11 mouse cellular contexts compared by ENCODE assay signal in genomic region chr15:102750241-102750640, GRCm38 (mm10). TPM values are rescaled to one million over a fixed set of nuclear protein-coding genes. Genes with fewer than 3 reads are reported as not detected.
DNase-seq lines count a peak whose midpoint lies in the region; ATAC-seq and TF ChIP-seq lines count a peak whose summit lies in the region.
"Had no signal": no experiment of that assay in that cellular context is flagged by ENCODE, and none has a peak within 500 bp of the region (broad histone marks: within the 10 kb centered on the region; RNA-seq: fewer than 3 reads in every experiment).

No protein-coding gene starts in this region.

- no peaks in the 10 kb centered on the region for H3K27me3 ChIP-seq in forebrain, postnatal 0 days (ENCODE audit: insufficient read depth, low read length)
- H3K27me3 ChIP-seq in forebrain, embryonic 12.5 days = peaks cover 97% of the 10 kb centered on the region
- H3K27me3 ChIP-seq in lung, postnatal 0 days (replicated peaks; ENCODE audit: insufficient read depth, low read length) = peaks cover 43% of the 10 kb centered on the region
- H3K27me3 ChIP-seq in midbrain, embryonic 13.5 days = peaks cover 63% of the 10 kb centered on the region
- H3K27me3 ChIP-seq in stomach, postnatal 0 days (ENCODE audit: control insufficient read depth, insufficient read depth, low read length) = peaks cover 27% of the 10 kb centered on the region

- no peak for ATAC-seq in forebrain, postnatal 0 days
- ATAC-seq in forebrain, embryonic 12.5 days (ENCODE audit: low FRiP score) = no peak
- no peak for ATAC-seq in lung, postnatal 0 days
- ATAC-seq in midbrain, embryonic 13.5 days = no peak
- ATAC-seq in stomach, postnatal 0 days (ENCODE audit: low FRiP score, low TSS enrichment) = no peak

- H3K9me3 ChIP-seq in forebrain, postnatal 0 days (ENCODE audit: low read length) = no peaks in the 10 kb centered on the region
- no peaks in the 10 kb centered on the region for H3K9me3 ChIP-seq in forebrain, embryonic 12.5 days
- H3K9me3 ChIP-seq in lung, postnatal 0 days (ENCODE audit: low read length) = no peaks in the 10 kb centered on the region
- no peaks in the 10 kb centered on the region for H3K9me3 ChIP-seq in midbrain, embryonic 13.5 days
- no peaks in the 10 kb centered on the region for H3K9me3 ChIP-seq in stomach, postnatal 0 days (ENCODE audit: control insufficient read depth, low read length)
- H3K9me3 ChIP-seq: liver, embryonic 13.5 days had no signal

- H3K4me3 ChIP-seq in forebrain, postnatal 0 days (ENCODE audit: low read depth, low read length) = no peak overlapping the region
- H3K4me3 ChIP-seq in forebrain, embryonic 12.5 days (replicated peaks) = no peak overlapping the region
- no peak overlapping the region for H3K4me3 ChIP-seq in lung, postnatal 0 days (ENCODE audit: low read depth, low read length)
- no peak overlapping the region for H3K4me3 ChIP-seq in midbrain, embryonic 13.5 days (replicated peaks)
- H3K4me3 ChIP-seq in stomach, postnatal 0 days (ENCODE audit: low read depth, low read length) = no peak overlapping the region
- H3K4me3 ChIP-seq: left cerebral cortex, adult 2 months; liver, embryonic 13.5 days had no signal

- TF ChIP-seq CTCF in forebrain, postnatal 0 days (IDR thresholded peaks at IDR 0.05; ENCODE audit: low read depth) = no peak
- TF ChIP-seq CTCF in lung, postnatal 0 days (IDR thresholded peaks at IDR 0.05) = no peak
- no peak for TF ChIP-seq CTCF in stomach, postnatal 0 days (IDR thresholded peaks at IDR 0.05; ENCODE audit: low read depth)

- peak; percentile 78 for DNase-seq in forebrain, postnatal 0 days
- peak; percentile 20 for DNase-seq in lung, postnatal 36 days
- DNase-seq in lung, postnatal 0 days (ENCODE audit: low spot score) = no peak
- DNase-seq in gastrocnemius, postnatal 25 days = peak; percentile 40
- DNase-seq in layer of hippocampus, postnatal 25 days (ENCODE audit: extremely low spot score in 1 of 2, low spot score in 1 of 2) = peak; percentile 30 to 43
- DNase-seq in stomach, postnatal 0 days (ENCODE audit: low spot score) = no peak
- DNase-seq: kidney, adult 18-20 months; liver, embryonic 13.5 days had no signal

- 57% methylated on average over 5 of the region's 5 CpGs for WGBS in forebrain, postnatal 0 days
- 82% methylated on average over 5 of the region's 5 CpGs for WGBS in forebrain, embryonic 12.5 days
- 61% methylated on average over 5 of the region's 5 CpGs for WGBS in lung, postnatal 0 days
- WGBS in midbrain, embryonic 13.5 days = 81% methylated on average over 5 of the region's 5 CpGs
- 65% methylated on average over 5 of the region's 5 CpGs for WGBS in stomach, postnatal 0 days

- no peak overlapping the region for H3K4me2 ChIP-seq in forebrain, postnatal 0 days (ENCODE audit: low read depth)
- H3K4me2 ChIP-seq in forebrain, embryonic 12.5 days = no peak overlapping the region
- H3K4me2 ChIP-seq in lung, postnatal 0 days (replicated peaks; ENCODE audit: low read depth, low read length) = no peak overlapping the region
- H3K4me2 ChIP-seq in midbrain, embryonic 13.5 days (replicated peaks) = no peak overlapping the region
- H3K4me2 ChIP-seq in stomach, postnatal 0 days (replicated peaks; ENCODE audit: low read depth) = no peak overlapping the region
- H3K4me2 ChIP-seq: liver, embryonic 13.5 days had no signal

- H3K4me1 ChIP-seq in forebrain, postnatal 0 days (ENCODE audit: insufficient read depth) = peaks cover 24% of the 10 kb centered on the region
- H3K4me1 ChIP-seq in forebrain, embryonic 12.5 days = peaks cover 43% of the 10 kb centered on the region
- peaks cover 6% of the 10 kb centered on the region for H3K4me1 ChIP-seq in lung, postnatal 0 days (ENCODE audit: insufficient read depth, low read depth, low read length)
- peaks cover 40% of the 10 kb centered on the region for H3K4me1 ChIP-seq in midbrain, embryonic 13.5 days (replicated peaks)
- H3K4me1 ChIP-seq in stomach, postnatal 0 days (replicated peaks; ENCODE audit: control insufficient read depth, insufficient read depth) = no peaks in the 10 kb centered on the region; the same call in 1 of the 2 replicates
- H3K4me1 ChIP-seq: liver, embryonic 13.5 days had no signal

- H3K27ac ChIP-seq in forebrain, postnatal 0 days (ENCODE audit: low read depth, low read length) = peak overlapping the region; percentile 42
- H3K27ac ChIP-seq in forebrain, embryonic 12.5 days = no peak overlapping the region
- H3K27ac ChIP-seq in lung, postnatal 0 days (ENCODE audit: low read length) = no peak overlapping the region
- no peak overlapping the region for H3K27ac ChIP-seq in midbrain, embryonic 13.5 days
- H3K27ac ChIP-seq in stomach, postnatal 0 days (replicated peaks) = no peak overlapping the region
- H3K27ac ChIP-seq: left cerebral cortex, adult 2 months; liver, embryonic 13.5 days had no signal

- H3K9ac ChIP-seq in forebrain, postnatal 0 days = no peak overlapping the region
- H3K9ac ChIP-seq in forebrain, embryonic 12.5 days = no peak overlapping the region
- H3K9ac ChIP-seq in lung, postnatal 0 days (replicated peaks; ENCODE audit: low read depth) = no peak overlapping the region
- no peak overlapping the region for H3K9ac ChIP-seq in midbrain, embryonic 13.5 days (replicated peaks)
- H3K9ac ChIP-seq in stomach, postnatal 0 days (ENCODE audit: low read length) = no peak overlapping the region
- H3K9ac ChIP-seq: liver, embryonic 13.5 days had no signal

- no peaks in the 10 kb centered on the region for H3K36me3 ChIP-seq in forebrain, postnatal 0 days (ENCODE audit: insufficient read depth)
- H3K36me3 ChIP-seq in forebrain, embryonic 12.5 days (replicated peaks) = no peaks in the 10 kb centered on the region
- H3K36me3 ChIP-seq in lung, postnatal 0 days (ENCODE audit: insufficient read depth, low read length) = no peaks in the 10 kb centered on the region
- H3K36me3 ChIP-seq in midbrain, embryonic 13.5 days = no peaks in the 10 kb centered on the region
- H3K36me3 ChIP-seq in stomach, postnatal 0 days (ENCODE audit: control insufficient read depth, insufficient read depth, low read length) = no peaks in the 10 kb centered on the region
- H3K36me3 ChIP-seq: liver, embryonic 13.5 days had no signal

- no peak for TF ChIP-seq EP300 in lung, postnatal 0 days (IDR thresholded peaks at IDR 0.05)
- TF ChIP-seq EP300 in stomach, postnatal 0 days (optimal IDR thresholded peaks at IDR 0.05) = no peak

RNA-seq across cellular contexts. Expression of gene Calcoco1, which starts 28.3 kb away (rescaled TPM):
- total RNA-seq in forebrain, postnatal 0 days (2014; rRNA removed) = 42.6 and 47.1 TPM in 2 replicates
- polyA plus RNA-seq in forebrain, postnatal 0 days (2015; fragmentation: Nextera tagmentation; extraction: Ambion mirVana) = 33.5 and 36.9 TPM in 2 replicates
- 38.8 and 42.7 TPM in 2 replicates for polyA plus RNA-seq in forebrain, embryonic 12.5 days (2016; fragmentation: Nextera tagmentation; extraction: Ambion mirVana)
- 92.3 and 99.4 TPM in 2 replicates for polyA plus RNA-seq in lung, postnatal 0 days (2015; fragmentation: Nextera tagmentation; extraction: Ambion mirVana)
- 10 to 100 TPM; 58.1 to 58.3 TPM for total RNA-seq in gastrocnemius, postnatal 25 days (2021)
- total RNA-seq in layer of hippocampus, postnatal 25 days (2021) = 10 to 100 TPM; 85.8 to 91.4 TPM
- polyA plus RNA-seq in midbrain, embryonic 13.5 days (2015; fragmentation: Nextera tagmentation; extraction: Ambion mirVana) = 41.9 and 51.1 TPM in 2 replicates
- 25.5 and 27.6 TPM in 2 replicates for polyA plus RNA-seq in stomach, postnatal 0 days (2015; fragmentation: Nextera tagmentation; extraction: Ambion mirVana)

Comparison
In these comparisons a context has a peak if more than half of its experiments do, and no peak if none do; other contexts are left out.
1. DNase-seq: peak in forebrain, postnatal 0 days (single experiment), lung, postnatal 36 days (single experiment), gastrocnemius, postnatal 25 days (single experiment) and layer of hippocampus, postnatal 25 days (2 of 2); none in lung, postnatal 0 days (single experiment) and stomach, postnatal 0 days (single experiment).